Mouse (Mus musculus) heart, postnatal 25 days (tissue): ENCODE results near the gene Grin2c. TPM values are rescaled to one million over a fixed set of nuclear protein-coding genes. Genes with fewer than 3 reads are reported as not detected.

ENCODE experiments used
- DNase-seq: peaks from one replicate; pipeline ENCODE4 v3.0.0; 2022; ENCODE audit warnings: low spot score
- intact Hi-C: fragments of 180-260 bp; cut with DNase I; formaldehyde crosslinking; loops from one replicate; pipeline ENCODE4 v1.15.1; 2025
- total RNA-seq, 2 experiments: library from RNA; stranded (reverse); gene quantifications; 2 replicates each; pipeline ENCODE4 v1.2.3; 2021

Grin2c gene
- total RNA-seq, 2 experiments from 2014 or later = 0.10 to 0.34 TPM

DNA sequence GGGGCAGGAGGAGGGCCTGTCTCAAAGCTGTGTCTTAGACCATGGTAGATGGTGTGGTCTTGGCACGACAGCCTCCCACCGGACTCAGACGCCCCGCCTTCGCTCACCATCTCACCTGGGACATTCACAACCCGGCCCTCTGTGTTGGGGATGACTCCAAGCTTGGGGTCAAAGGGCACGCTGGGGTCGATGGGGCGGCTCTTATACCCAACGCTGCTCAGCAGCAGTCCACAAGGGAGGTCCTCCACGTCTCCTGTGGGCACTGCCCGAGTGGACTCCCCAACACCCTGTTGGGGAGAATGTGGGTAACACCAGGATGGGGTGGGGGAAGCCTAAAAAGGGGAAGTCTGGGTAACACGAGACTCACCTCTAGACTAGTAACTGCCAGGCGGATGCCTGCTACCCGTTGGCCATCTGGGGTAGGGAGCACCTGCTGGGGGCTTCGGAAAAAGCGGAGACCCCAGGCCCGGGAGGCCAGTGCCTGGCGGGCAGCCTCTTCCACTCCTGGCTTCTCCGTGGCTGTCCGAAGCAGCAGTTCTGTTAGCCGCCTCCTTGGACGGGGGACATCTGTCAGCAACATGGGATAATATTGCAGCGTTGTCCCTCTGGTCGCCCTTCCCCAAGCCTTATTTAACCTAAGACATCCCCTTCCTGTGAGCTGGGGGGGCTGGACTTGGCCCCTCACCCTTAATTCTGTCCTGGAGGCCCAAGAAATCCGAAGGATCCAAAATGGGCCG is 2.5 kb upstream of the Grin2c start:
- intact Hi-C loops = loop anchor here (1.0 to 5.0 kb wide), 3 partner anchors 67 to 187 kb away; no protein-coding TSS in a partner anchor
- DNase-seq = no peak

- intact Hi-C loops = no loop called here
- no peak for DNase-seq
Observed at GRCm38 (mm10) chr11:115267958-115268357, 915 bp upstream of the Grin2c start.

DNA sequence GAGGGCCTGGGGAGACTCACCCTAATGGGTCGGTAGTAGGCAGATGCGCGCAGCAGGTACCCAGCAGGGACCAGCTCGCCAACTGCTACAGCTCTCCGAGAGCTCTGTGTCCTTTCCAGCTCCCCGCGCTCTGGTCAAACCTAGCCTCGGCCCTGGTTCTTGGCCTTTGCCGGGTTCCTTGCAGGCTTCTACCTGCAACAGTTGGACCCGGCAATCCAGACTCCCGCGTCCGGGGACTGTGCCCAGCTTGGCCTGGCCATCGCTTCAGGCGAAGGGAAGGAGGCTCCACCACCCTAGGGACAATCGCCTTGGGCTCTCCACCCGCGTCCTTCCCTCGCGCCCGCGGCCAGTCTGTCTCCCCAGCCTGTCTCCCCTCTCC is 654 bp downstream of the Grin2c start:
- intact Hi-C loops = no loop called here
- DNase-seq = no peak

DNA sequence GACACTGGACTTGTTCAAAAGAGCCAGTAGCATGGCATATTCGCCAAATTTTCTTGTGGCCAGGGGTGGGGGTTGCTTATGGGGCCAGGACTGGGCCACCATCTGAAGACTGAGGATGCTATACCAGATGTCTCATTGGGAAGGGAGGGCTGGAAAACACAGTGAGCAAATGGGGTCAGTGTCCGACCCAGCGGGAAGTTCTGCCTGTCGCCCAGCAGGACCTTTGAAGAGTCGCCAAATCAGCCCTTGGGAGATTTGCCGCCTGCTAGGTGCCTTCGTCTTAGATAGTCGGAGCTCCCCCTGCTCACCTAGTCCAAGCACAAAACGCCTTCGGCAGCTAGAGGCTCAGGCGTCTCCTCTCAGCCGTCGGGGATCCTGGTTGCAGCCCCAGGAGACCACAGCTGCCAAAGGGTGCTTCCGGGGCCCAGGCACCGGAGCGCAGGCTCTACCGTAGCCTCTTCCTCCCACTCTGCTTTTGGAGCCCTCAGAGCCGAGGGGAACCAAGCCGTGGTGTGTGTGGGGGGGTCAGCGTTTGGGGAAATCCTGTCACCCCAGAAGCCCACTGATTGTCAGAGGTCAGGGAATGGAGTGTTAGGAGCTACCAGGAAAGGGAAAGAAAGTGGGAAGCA is 1.2 kb downstream of the Grin2c start:
- intact Hi-C loops = no loop called here

DNA sequence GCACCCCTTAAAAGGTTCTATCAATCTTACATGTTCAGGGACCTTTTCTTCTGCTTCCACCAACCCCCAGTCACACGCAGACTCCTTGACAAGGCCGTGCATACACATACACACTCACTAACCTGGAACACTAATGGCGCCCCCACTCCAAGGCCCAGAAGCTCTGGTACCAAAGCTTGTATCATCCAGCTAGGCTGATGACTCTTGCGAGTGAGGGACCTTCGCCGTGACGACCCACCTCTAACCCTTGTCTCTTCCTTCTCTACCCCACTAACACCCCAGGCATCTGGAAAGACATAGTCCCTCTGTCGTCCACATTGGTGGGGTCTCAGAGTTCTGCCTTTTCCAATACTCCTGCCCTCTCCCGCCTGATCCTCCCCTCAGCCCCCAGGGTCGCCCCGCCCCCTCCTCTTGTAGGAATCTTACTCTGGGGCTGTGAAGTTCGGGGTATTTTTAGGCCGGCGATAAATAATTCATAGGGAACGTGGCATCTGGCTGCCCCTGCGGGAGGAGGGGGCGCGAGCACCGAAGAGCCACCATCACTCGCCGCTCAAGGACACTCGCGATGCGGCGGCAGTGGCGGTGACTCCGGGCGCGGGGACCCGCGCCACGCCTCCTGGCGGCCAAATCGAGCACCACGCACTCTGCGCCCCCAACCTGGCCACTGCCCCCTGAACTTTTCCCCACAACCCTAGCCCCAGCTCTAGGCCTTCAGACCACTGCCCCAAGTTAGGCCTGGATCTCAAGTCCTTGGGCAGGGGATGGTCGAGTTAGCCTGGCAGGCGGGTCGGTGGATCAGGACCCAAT is 2.0 kb downstream of the Grin2c start:
- intact Hi-C loops = no loop called here
- DNase-seq = no peak

More for the DNA sequence above, 1.2 kb downstream of the Grin2c start:
- DNase-seq = no peak

DNA sequence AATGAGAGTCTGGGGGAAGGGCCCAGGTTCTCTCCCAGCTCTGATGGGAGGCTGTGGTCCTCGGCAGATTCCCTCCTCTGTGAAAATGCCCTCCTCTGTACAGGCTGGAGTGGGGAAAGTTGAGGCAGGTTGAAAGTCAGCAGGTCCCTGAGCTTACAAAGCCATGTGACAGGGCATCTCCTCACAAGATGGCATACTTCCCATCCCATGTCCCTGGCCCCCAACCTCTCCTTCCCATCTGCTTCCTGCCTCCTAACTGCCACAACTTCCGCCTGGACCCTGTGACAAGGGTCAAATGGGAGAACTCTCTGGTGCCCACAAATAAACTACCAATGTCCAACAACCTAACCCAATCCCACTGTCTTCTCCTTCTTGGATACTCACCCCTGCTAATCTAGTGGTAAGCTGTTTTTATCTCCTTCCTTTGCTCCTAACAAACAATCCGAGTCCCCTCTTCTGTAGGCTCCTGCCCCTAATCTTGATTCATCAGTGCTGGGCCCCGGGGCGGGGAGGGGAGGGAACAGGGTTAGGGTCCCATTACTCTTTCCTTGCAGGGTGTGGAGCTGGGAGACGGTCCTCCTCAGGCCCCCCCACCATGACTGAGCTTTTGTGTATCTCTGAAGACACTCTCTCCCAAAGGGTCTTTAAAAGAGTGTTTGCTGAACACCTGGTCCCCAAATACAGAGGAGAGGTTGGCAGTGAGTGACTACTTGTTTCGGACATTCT is 2.7 kb downstream of the Grin2c start:
- intact Hi-C loops = no loop called here
- no peak for DNase-seq

GRCm38 (mm10) chr11:115262954-115263353 is 4.1 kb downstream of the Grin2c start:
- DNase-seq = no peak
- intact Hi-C loops = no loop called here

GRCm38 (mm10) chr11:115259134-115259533 is 7.9 kb downstream of the Grin2c start:
- DNase-seq = no peak
- intact Hi-C loops = no loop called here

DNA sequence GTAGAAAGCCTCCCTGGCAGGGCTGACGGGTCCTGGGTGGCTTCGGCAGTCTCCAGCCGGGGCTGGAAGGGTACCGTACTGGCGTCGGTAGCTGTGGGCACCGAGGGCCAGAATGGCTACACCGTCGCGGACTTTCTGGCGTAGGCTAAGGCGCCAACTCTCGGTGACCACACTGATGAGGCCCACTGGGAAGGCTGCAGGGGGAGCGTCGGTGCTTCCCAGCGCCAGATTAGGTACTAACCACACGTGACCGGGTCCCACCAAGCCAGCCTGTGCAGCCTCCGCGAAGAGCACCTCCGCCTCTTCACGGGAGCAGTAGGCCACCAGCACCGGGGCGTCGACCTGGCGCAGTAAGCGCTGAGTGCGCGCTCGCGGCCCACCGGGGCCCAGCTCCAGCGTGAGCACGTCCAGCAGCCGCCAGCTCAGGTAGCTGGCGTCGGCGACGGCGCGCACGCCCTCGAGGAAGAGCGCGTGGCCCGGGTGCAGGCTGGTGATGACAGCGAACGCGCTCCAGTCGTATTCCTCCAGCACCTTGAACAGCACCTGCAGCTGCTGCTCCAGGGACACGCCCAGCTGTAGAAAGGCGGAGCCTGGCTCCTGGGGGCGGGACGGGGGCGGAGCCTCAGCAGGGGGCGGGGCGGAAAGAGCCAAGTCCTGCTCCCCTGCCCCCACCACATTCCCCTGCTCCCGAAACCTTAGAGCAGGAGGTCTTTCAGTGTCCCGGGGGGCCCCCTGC is 9.1 kb downstream of the Grin2c start:
- intact Hi-C loops = no loop called here
- DNase-seq = no peak

DNA sequence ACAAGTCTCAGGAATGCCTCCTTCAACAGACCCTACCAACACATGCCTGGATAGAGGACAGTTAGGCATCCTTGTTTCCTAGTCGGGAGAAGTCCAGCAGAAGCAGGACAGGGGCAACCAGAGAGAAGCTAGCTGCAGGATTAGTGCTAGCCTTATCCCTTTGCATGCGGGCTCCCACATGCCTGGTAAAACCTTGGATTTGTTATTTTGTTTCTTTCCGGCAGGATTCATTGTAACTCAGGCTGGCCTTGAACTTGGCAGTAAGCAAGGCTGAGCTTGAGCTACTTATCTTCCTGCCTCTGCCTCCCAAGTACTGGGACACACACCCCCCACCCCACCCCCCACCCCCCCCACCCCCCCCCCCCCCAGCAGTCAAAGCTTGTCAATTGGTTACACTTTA is 15.8 kb downstream of the Grin2c start:
- no peak for DNase-seq
- intact Hi-C loops = no loop called here

DNA sequence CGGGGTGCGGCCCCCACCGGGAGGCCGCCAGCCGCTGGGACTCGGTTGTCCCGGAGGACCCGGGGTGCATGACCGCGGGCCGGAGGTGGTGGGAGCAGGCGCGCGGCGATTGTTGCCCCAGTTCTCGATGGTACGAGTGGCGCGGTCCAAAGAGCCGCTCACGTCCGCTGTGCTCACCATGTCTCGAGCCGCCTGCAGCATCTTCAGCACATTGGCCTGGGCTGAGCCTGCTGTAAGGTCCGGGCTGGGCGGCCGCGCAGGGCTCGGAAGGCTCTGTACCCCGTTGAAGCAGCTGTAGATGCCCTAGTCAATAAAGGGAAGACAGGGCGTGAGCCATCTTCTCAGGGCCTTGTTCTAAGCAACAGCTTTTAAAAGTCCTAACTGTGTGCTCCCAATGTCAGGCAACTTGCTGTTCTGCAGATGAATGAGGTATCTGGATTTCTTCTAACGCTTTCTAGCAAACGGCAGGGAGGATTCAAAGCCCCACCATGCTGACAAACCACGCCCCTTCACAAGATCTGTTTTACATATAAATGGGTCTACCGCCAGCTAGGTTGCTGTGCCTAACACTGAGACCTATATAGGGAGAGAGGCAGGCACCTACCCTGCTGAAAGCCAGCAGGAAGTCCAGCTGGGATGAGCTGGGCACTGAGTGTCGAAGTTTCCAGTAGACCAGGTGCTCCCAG is 16.5 kb downstream of the Grin2c start:
- intact Hi-C loops = no loop called here
- no peak for DNase-seq

DNA sequence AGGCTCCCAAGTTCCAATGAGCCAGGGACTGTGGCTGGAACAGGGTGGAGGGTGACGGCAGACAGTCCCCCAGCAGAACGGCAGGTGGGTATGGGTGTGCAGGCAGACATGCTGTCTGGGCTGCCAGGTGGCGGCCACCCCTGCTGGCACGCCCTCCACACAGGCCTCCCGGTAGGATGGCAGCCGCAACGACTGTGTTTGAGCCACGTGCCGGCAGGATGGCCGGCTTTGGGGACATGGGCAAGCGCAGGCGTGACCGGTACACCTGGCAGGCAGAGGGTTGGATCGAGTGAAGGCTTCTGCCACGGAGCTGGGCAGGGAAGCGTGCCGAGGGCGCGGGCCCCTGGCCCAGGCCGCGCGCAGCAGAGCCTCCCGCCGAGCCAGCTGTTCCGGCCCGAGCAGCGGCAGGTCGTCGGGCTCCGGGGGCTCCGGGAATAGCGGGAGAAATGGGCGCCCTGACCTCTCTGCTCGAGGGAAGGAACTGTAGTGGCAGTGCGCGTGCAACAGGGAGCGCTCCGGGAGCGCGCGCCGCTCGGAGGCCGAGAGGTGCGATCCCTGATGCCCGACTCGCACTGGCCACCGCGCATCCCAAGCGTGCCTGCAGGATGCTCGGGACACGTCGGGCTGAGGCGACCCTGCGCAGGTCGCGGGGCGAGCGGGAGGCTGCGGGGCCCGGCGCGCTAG is 17.2 kb downstream of the Grin2c start:
- intact Hi-C loops = no loop called here
- no peak for DNase-seq

DNA sequence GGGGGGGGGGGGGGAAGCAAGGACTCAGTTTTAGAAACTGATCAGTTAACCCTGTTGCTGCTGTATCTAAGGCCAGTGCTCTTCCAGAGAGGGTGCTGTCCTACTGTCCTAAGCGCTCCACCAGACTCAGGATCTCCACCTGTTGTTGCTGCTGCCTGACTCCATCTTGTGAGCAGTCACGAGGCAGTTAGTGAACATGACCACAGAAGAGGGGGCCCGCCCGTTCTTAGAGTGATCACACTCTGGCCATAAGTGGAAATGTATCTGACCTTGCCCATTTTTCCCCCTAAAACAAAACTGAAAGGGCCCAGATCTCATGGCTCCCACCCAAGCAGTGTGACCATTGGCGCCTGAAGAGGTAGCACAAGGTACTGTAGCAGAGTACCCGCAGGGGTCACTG is 19.1 kb downstream of the Grin2c start:
- intact Hi-C loops = no loop called here
- no peak for DNase-seq

DNA sequence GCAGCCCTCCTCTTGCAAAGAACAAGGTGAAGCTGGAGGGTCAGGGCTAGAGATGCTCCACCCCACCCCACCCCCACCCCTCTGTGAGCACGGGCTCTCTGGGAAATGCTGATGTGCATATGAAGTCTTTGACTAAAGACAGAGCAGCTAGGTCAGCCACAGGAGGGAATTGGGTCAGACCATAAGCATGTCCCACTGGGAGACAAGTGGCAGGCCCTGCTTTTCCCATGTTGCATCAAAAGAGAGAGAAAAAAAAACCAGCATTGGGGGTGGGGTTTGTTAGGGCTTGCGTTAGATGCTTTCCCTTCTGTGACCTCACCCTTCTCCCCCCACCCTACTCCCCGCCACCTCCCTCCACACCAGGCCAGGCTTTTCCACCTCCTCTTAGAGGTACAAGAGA is 19.8 kb downstream of the Grin2c start:
- intact Hi-C loops = no loop called here
- no peak for DNase-seq

- no peak for DNase-seq
- intact Hi-C loops = no loop called here
Observed at GRCm38 (mm10) chr11:115246386-115246785, 20.7 kb downstream of the Grin2c start.

GRCm38 (mm10) chr11:115244840-115245239 is 22.2 kb downstream of the Grin2c start:
- DNase-seq = no peak
- intact Hi-C loops = no loop called here

GRCm38 (mm10) chr11:115243783-115244182 is 23.3 kb downstream of the Grin2c start:
- DNase-seq = no peak
- intact Hi-C loops = no loop called here

DNA sequence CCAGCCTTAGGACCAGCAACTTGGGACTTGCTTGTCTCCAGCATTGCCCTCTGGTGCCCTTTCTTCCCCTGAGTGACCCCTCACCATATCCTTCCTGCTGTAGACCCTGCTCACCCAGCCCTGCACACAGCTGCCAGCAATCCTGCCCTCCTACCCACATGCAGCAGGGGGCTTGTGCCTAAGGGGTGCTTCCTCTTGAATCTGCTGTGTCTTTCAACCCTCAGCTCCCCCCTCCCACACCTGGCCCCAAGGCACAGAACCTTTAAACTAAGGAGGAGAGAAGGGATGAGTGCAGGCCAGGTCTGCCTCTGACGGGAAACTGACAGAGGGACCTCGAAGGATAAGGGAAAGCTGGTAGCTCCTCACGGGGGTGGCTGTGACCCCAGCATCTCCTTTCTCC is 24.3 kb downstream of the Grin2c start:
- DNase-seq = no peak
- intact Hi-C loops = no loop called here

DNA sequence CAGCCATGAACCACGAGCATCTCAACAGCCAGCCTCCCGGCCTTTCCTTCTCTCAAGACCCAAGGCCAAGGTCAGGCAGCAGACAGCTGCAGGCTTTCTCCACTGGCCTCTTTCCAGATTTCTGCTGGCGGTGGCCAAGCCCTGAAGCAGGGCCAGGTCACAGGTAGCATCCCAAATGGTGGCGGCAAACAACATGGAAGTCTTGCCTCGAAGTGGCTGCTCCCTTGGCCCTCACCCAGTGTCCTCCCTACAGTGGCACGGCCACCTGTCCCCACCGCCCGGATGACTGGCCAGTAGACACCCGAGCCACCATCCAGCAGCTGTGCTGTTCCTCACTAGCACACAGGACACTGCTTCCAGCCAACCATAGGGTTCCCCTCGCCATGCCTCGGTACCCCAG is 25.6 kb downstream of the Grin2c start:
- intact Hi-C loops = no loop called here
- no peak for DNase-seq
